ENCODE assay signal across 18 mouse cellular contexts in genomic region chr9:44468800-44469199, GRCm38 (mm10). TPM values are rescaled to one million over a fixed set of nuclear protein-coding genes. Genes with fewer than 3 reads are reported as not detected.
"Had no signal": no experiment of that assay in that cellular context is flagged by ENCODE, and none has a peak within 500 bp of the region (broad histone marks: within the 10 kb centered on the region; RNA-seq: fewer than 3 reads in every experiment).

No protein-coding gene starts in this region.

- H3K9me3 ChIP-seq: limb, embryonic 13.5 days; neural tube, embryonic 13.5 days had no signal

- H3K9ac ChIP-seq: limb, embryonic 13.5 days; liver, embryonic 14.5 days; neural tube, embryonic 13.5 days had no signal

- H3K4me2 ChIP-seq: limb, embryonic 13.5 days; neural tube, embryonic 13.5 days had no signal

- H3K4me1 ChIP-seq: limb, embryonic 13.5 days had no signal

- H3K27me3 ChIP-seq: limb, embryonic 13.5 days; neural tube, embryonic 13.5 days had no signal

- DNase-seq: left cerebral cortex, postnatal 4 days; lung, adult 18-20 months; right cerebral cortex, postnatal 14 days; thymus, postnatal 4 days had no signal

- H3K4me3 ChIP-seq: limb, embryonic 13.5 days; neural tube, embryonic 13.5 days had no signal

- H3K36me3 ChIP-seq: limb, embryonic 13.5 days; neural tube, embryonic 13.5 days had no signal

- H3K27ac ChIP-seq: kidney, postnatal 0 days; limb, embryonic 13.5 days; liver, embryonic 14.5 days; neural tube, embryonic 13.5 days had no signal

RNA-seq across cellular contexts. Expression of gene Upk2, which starts 14.0 kb away (rescaled TPM):
- total RNA-seq: layer of hippocampus, adult 18-20 months; layer of hippocampus, postnatal 10 days; left cerebral cortex, adult 18-20 months; left cerebral cortex, postnatal 10 days; left cerebral cortex, postnatal 4 days; liver, adult 2 months; megakaryocyte-erythroid progenitor cell, adult 5-6 weeks; monocyte, adult 5-6 weeks had no signal
- polyA plus RNA-seq: liver, adult 2 months; liver, embryonic 14.5 days; neural tube, embryonic 13.5 days had no signal

RNA-seq across cellular contexts. Expression of gene Foxr1, which starts 27.9 kb away (rescaled TPM):
- total RNA-seq: layer of hippocampus, adult 18-20 months; layer of hippocampus, postnatal 10 days; left cerebral cortex, adult 18-20 months; left cerebral cortex, postnatal 10 days; left cerebral cortex, postnatal 4 days; liver, adult 2 months; megakaryocyte-erythroid progenitor cell, adult 5-6 weeks; monocyte, adult 5-6 weeks had no signal
- polyA plus RNA-seq: kidney, postnatal 0 days; limb, embryonic 13.5 days; liver, adult 2 months; liver, embryonic 14.5 days; lung, embryonic 16.5 days; neural tube, embryonic 13.5 days; small intestine, adult 2 months; stomach, embryonic 16.5 days had no signal
